Mouse (Mus musculus) hindbrain, embryonic 16.5 days (tissue): ENCODE results near the gene Relch. TPM values are rescaled to one million over a fixed set of nuclear protein-coding genes. Genes with fewer than 3 reads are reported as not detected.

ENCODE experiments used
- ATAC-seq: fragments of 200-750 bp; cut with Nextera tagmentation; 2 replicates; pipeline ENCODE4 v1.8.0; 2017; ENCODE audit warnings: moderate TSS enrichment, moderate library complexity
- H3K27ac ChIP-seq: fragments of 300-500 bp; sonication (generic); 2 replicates; pipeline ENCODE4 v1.5.1; 2014; ENCODE audit warnings: low read depth, mild to moderate bottlenecking, control low read depth, low read length, moderate library complexity
- H3K27me3 ChIP-seq: fragments of 300-500 bp; sonication (generic); replicated peaks from 2 replicates; pipeline ENCODE4 v1.6.1; 2014; ENCODE audit warnings: low read length; ENCODE audit not compliant: control insufficient read depth, insufficient read depth
- H3K36me3 ChIP-seq: fragments of 300-500 bp; sonication (generic); 2 replicates; pipeline ENCODE4 v1.6.1; 2014; ENCODE audit warnings: mild to moderate bottlenecking, low read length, moderate library complexity, mixed read lengths; ENCODE audit not compliant: control insufficient read depth, insufficient read depth
- H3K4me1 ChIP-seq: fragments of 300-500 bp; sonication (generic); 2 replicates; pipeline ENCODE4 v1.6.1; 2014; ENCODE audit warnings: low read depth, low read length; ENCODE audit not compliant: control insufficient read depth, insufficient read depth
- H3K4me2 ChIP-seq: fragments of 300-500 bp; sonication (generic); 2 replicates; pipeline ENCODE4 v1.6.1; 2014; ENCODE audit warnings: mild to moderate bottlenecking, low read length, control low read depth, moderate library complexity
- H3K4me3 ChIP-seq: fragments of 300-500 bp; sonication (generic); 2 replicates; pipeline ENCODE4 v1.5.1; 2014; ENCODE audit warnings: mild to moderate bottlenecking, low read length, control low read depth, moderate library complexity
- H3K9ac ChIP-seq: fragments of 300-500 bp; sonication (generic); 2 replicates; pipeline ENCODE4 v1.6.1; 2014; ENCODE audit warnings: low read depth, mild to moderate bottlenecking, control low read depth, low read length, moderate library complexity
- H3K9me3 ChIP-seq: fragments of 300-500 bp; sonication (generic); 2 replicates; pipeline ENCODE4 v1.6.1; 2014; ENCODE audit warnings: mild to moderate bottlenecking, low read length, moderate library complexity; ENCODE audit not compliant: control insufficient read depth
- WGBS: fragments of 180-500 bp; shearing (Covaris S2); extraction: QIAGEN DNeasy Blood & Tissue Kit; methylation state at CpG from one replicate; pipeline ENCODE4 v1.1.7; 2014; 5-methylcytosine and 5-hydroxymethylcytosine counted together
- polyA plus RNA-seq: library from polyadenylated mRNA; unstranded; fragments of >200 nt; fragmentation: Nextera tagmentation; extraction: Ambion mirVana; gene quantifications from 2 replicates; pipeline ENCODE4 v1.2.1, GENCODE M21; 2015

Gene Relch
- polyA plus RNA-seq, 1 experiment from 2014 or later, result 33.9 TPM

GRCm38 (mm10) chr1:105802941-105803340 is 139.3 kb downstream of the Relch start:
- Histone ChIP-seq H3K9ac (no peak overlapping the region), H3K9me3 (no peaks in the 10 kb centered on the region), H3K4me2 (no peak overlapping the region), H3K36me3 (no peaks in the 10 kb centered on the region), H3K27ac (no peak overlapping the region), H3K4me3 (no peak overlapping the region), H3K27me3 (no peaks in the 10 kb centered on the region), H3K4me1 (no peaks in the 10 kb centered on the region)
- WGBS, result 75% methylated on average over 6 of the region's 6 CpGs
- no peak for ATAC-seq

- no peaks in the 10 kb centered on the region for H3K36me3 ChIP-seq
- 78% methylated on average over 3 of the region's 3 CpGs for WGBS
- no peaks in the 10 kb centered on the region for H3K4me1 ChIP-seq
- H3K9ac ChIP-seq, result no peak overlapping the region
- no peak overlapping the region for H3K27ac ChIP-seq
- no peaks in the 10 kb centered on the region for H3K9me3 ChIP-seq
- H3K27me3 ChIP-seq, result no peaks in the 10 kb centered on the region
- no peak overlapping the region for H3K4me3 ChIP-seq
- ATAC-seq, result no peak
- no peak overlapping the region for H3K4me2 ChIP-seq
These were observed 140.6 kb downstream of the Relch start for GRCm38 (mm10) chr1:105804285-105804684.

Other genes starting within 250 kb of the Relch start
- 7.6 and 8.9 TPM in 2 replicates for gene Pign, start 184 bp upstream of the Relch start, polyA plus RNA-seq
- 0.61 and 0.75 TPM in 2 replicates for gene Tnfrsf11a, start 116.9 kb downstream of the Relch start, polyA plus RNA-seq